Mouse (Mus musculus) layer of hippocampus, adult 2 months (tissue): ENCODE data around the gene Ufc1. TPM values are rescaled to one million over a fixed set of nuclear protein-coding genes. Genes with fewer than 3 reads are reported as not detected.

ENCODE experiments used
- DNase-seq, 2 experiments: peaks; one replicate each; pipeline ENCODE4 v3.0.0; 2022; ENCODE audit warnings: low spot score in 2 of 2
- H3K27ac ChIP-seq: fragments of 200-600 bp; 2 replicates; pipeline ENCODE4 v1.8.1; 2022
- H3K4me3 ChIP-seq: fragments of 200-600 bp; 2 replicates; pipeline ENCODE4 v1.8.1; 2022; ENCODE audit warnings: mild to moderate bottlenecking
- CTCF ChIP-seq: fragments of 200-600 bp; conservative IDR thresholded peaks from 2 replicates; pipeline ENCODE4 v1.8.1; 2022; ENCODE audit warnings: antibody characterized with exemption, mild to moderate bottlenecking, moderate library complexity
- total RNA-seq, 2 experiments: library from RNA; stranded (reverse); gene quantifications; 2 replicates each; pipeline ENCODE4 v1.2.3; 2021

Ufc1 gene
- total RNA-seq, 2 experiments from 2014 or later: 105 to 113 TPM

GRCm38 (mm10) chr1:171257781-171258180 is 37.0 kb downstream of the Ufc1 start:
- TF ChIP-seq CTCF: no peak
- Histone ChIP-seq H3K27ac (no peak overlapping the region), H3K4me3 (no peak overlapping the region)
- no peak for DNase-seq

- TF ChIP-seq CTCF: peak; percentile 95
- peak; percentile 59 to 74 for DNase-seq
- no peak overlapping the region for H3K4me3 ChIP-seq
- H3K27ac ChIP-seq: no peak overlapping the region
Observed at GRCm38 (mm10) chr1:171256937-171257548, 37.8 kb downstream of the Ufc1 start.

- Histone ChIP-seq H3K27ac (no peak overlapping the region), H3K4me3 (no peak overlapping the region)
- peak; percentile 26 for TF ChIP-seq CTCF
- DNase-seq: no peak
Observed at GRCm38 (mm10) chr1:171256095-171256818, 38.6 kb downstream of the Ufc1 start.

GRCm38 (mm10) chr1:171252415-171252814 is 42.4 kb downstream of the Ufc1 start:
- TF ChIP-seq CTCF: no peak
- no peak for DNase-seq
- H3K4me3 ChIP-seq: peak overlapping the region; percentile 24; the same call in 1 of the 2 replicates
- H3K27ac ChIP-seq: peak overlapping the region; percentile 66

- TF ChIP-seq CTCF: no peak
- Histone ChIP-seq H3K27ac (peak overlapping the region; percentile 66), H3K4me3 (peak overlapping the region; percentile 47)
- DNase-seq: no peak
Observed at GRCm38 (mm10) chr1:171251594-171252324, 43.1 kb downstream of the Ufc1 start.

GRCm38 (mm10) chr1:171250680-171251593 is 43.9 kb downstream of the Ufc1 start, which contains the start of gene Ndufs2:
Ndufs2 (minus strand) TSS chr1:171251388.
- no peak for DNase-seq
- Histone ChIP-seq H3K27ac (peak within 1 kb of the TSS; percentile 66), H3K4me3 (peak within 1 kb of the TSS; percentile 47)
- no peak for TF ChIP-seq CTCF

GRCm38 (mm10) chr1:171249913-171250600 is 44.8 kb downstream of the Ufc1 start, which contains the start of gene Adamts4:
Adamts4 (plus strand) TSS chr1:171250421.
- TF ChIP-seq CTCF: no peak
- Histone ChIP-seq H3K27ac (peak within 1 kb of the TSS; percentile 66), H3K4me3 (peak within 1 kb of the TSS; percentile 47)
- DNase-seq: peak; percentile 41 to 58

GRCm38 (mm10) chr1:171248386-171249226 is 46.2 kb downstream of the Ufc1 start:
- no peak overlapping the region; the same call in 1 of the 2 replicates for H3K4me3 ChIP-seq
- peak overlapping the region; percentile 89 for H3K27ac ChIP-seq
- DNase-seq: no peak
- TF ChIP-seq CTCF: no peak

- no peak for TF ChIP-seq CTCF
- Histone ChIP-seq H3K27ac (peak overlapping the region; percentile 89), H3K4me3 (peak overlapping the region; percentile 68)
- DNase-seq: no peak
Observed at GRCm38 (mm10) chr1:171247916-171248315, 46.9 kb downstream of the Ufc1 start.

GRCm38 (mm10) chr1:171247453-171247841 is 47.4 kb downstream of the Ufc1 start:
- Histone ChIP-seq H3K27ac (peak overlapping the region; percentile 89), H3K4me3 (peak overlapping the region; percentile 68)
- DNase-seq: no peak
- no peak for TF ChIP-seq CTCF
